Mouse (Mus musculus): ENCODE measurements at regions not wholly inside any gene's neighbourhood (a gene's known extent, or its start where the extent isn't known, plus 50 kb on each side); places are given as distances from the start of the nearest gene placed in this dataset.
A peak's percentile ranks its signal among the peaks of the same experiment; 100 is the strongest.
"Not testable (repeated sequence)": the region's sequence is repeated elsewhere in the genome, so short reads cannot be mapped to it uniquely, and the experiment has no call there.

DNA sequence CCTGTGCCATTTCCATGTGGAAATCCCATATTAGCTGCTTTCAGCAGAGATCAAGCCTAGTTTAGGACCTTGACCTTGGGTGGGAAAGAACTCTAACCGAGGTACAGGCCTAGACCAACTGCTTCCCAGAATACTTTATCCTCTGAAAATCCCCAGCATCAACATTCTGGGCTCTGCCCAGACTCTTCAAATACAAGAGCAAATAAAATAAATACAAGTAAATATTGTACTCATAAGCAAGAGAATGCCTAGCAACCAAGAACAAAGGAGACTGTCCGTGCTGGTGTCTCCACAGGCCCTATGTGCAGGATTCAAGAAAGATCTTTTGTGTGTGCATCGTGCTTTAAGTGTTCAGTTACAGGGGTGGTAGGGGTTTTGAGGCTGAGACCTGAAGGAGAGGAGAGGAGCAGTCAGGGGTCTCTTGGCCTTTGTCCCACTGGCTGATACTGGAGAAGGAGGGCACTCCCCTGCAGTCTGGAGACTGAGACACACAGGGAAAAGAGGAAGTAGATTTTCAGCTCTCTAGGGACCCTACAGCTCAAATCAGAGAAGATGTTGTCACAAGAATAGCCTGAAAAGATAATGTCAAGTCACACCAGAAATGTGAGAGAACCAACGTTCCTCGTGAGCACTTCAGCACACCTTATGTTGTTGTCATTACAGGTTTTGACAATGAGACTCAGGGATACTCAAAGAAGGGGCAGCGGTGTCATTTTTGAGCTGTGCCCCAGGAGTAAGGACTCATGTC is 174.6 kb downstream of the Wdr11 start:
- Histone ChIP-seq H3K27me3 (ENCODE audit: insufficient read depth, low read length) (no peaks in the 10 kb centered on the region), H3K4me2 (replicated peaks; ENCODE audit: low read depth, low read length) (no peak overlapping the region), H3K9ac (replicated peaks; ENCODE audit: low read length) (no peak overlapping the region), H3K9me3 (ENCODE audit: low read length) (no peaks in the 10 kb centered on the region), H3K4me3 (ENCODE audit: low read length) (no peak overlapping the region), H3K27ac (ENCODE audit: low read length) (no peak overlapping the region), H3K36me3 (ENCODE audit: insufficient read depth, low read length) (no peaks in the 10 kb centered on the region), H3K4me1 (ENCODE audit: insufficient read depth, low read length) (peaks cover 8% of the 10 kb centered on the region)
- ATAC-seq (ENCODE audit: low FRiP score, low TSS enrichment): no peak
- 84% methylated on average over 6 of the region's 6 CpGs for WGBS

DNA sequence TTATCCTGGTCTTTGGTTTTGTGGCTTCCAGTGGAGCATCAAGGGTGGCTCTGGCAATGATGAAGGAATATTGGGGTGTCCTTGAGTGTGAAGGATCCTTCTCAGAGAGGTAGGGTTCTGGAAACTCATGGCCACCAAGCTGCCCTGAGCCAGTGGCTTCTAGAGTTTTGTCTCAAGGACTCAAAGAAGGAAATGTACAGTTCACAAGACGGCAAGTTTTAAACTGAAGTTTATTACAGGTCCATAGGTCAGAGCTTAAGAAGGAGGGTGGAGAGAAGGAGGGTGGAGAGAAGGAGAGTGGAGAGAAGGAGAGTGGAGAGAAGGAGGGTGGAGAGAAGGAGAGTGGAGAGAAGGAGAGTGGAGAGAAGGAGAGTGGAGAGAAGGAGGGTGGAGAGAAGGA is 178.0 kb downstream of the Wdr11 start:
- H3K27me3 ChIP-seq (ENCODE audit: insufficient read depth, low read length); H3K9me3 ChIP-seq (ENCODE audit: low read length); H3K4me3 ChIP-seq (ENCODE audit: low read length); H3K36me3 ChIP-seq (ENCODE audit: insufficient read depth, low read length); ATAC-seq (ENCODE audit: low FRiP score, low TSS enrichment); H3K4me2 ChIP-seq (replicated peaks; ENCODE audit: low read depth, low read length); H3K9ac ChIP-seq (replicated peaks; ENCODE audit: low read length); H3K27ac ChIP-seq (ENCODE audit: low read length): not testable (repeated sequence)
- peaks cover 12% of the 10 kb centered on the region; the same call in 1 of the 2 replicates for H3K4me1 ChIP-seq (ENCODE audit: insufficient read depth, low read length)
- 38% methylated on average over 1 of the region's 1 CpGs for WGBS

DNA sequence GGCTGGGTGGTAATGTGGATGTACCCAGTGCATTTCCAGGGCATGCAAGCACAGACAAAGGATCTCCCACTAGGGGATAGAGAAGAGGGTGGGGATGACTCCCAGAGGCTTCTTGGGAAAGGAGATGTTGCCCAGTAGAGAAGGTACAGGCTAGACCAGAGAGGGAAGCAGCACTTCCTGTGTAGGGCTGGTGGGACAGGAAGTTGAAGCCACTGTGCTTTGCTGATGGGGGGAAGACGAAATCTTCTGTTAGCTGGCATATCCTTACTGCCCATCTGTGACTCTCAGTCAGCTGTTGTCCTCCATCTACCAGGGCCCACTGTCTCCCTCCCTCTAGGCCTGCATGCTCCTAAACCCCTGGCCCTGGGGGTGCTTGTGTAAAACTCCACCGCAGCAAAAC is 180.2 kb downstream of the Wdr11 start:
- Histone ChIP-seq H3K27ac (ENCODE audit: low read length) (peak overlapping the region; percentile 63), H3K4me2 (replicated peaks; ENCODE audit: low read depth, low read length) (no peak overlapping the region), H3K4me1 (ENCODE audit: insufficient read depth, low read length) (peaks cover 16% of the 10 kb centered on the region; the same call in 1 of the 2 replicates), H3K4me3 (ENCODE audit: low read length) (no peak overlapping the region), H3K9me3 (ENCODE audit: low read length) (no peaks in the 10 kb centered on the region), H3K27me3 (ENCODE audit: insufficient read depth, low read length) (no peaks in the 10 kb centered on the region), H3K9ac (replicated peaks; ENCODE audit: low read length) (no peak overlapping the region), H3K36me3 (ENCODE audit: insufficient read depth, low read length) (no peaks in the 10 kb centered on the region)
- WGBS: 90% methylated on average over 2 of the region's 2 CpGs
- ATAC-seq (ENCODE audit: low FRiP score, low TSS enrichment): no peak

DNA sequence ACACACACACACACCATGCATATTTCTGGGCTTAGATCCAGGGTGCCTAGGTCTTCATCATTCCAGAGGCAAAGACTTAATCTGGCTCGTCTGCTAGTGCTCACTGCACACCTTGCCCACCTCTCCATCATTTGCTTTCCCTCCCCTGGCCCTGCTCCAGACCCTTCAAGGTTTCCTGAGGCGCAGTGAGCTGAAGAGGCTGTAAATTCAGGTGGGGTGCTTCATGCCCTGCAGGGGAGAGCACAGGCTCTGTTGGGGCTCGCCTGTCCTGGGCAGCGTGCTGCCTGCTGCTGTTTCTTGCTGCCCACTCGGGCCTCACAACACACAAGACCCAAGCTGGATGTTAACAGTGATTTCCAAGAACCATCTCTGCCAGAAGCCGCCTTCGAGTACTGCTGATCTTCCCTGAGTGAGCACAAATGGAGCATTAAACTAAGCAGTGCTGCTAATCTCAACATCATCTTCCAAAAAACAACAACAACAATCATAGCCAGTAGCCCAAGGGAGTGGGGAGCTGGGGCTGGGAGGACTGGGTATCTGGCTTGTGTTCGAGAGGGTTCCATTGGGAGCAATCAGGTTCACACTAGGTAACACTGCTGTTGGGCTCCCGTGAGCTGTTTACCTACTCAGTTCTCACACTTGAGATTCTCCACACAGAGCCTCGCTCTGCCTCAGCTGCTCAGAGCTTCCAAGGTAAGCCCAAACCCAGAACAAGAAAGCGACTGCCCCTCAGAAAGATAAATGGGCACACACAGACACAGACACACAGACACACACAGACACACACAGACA is 181.1 kb downstream of the Wdr11 start:
- Histone ChIP-seq H3K36me3 (ENCODE audit: insufficient read depth, low read length) (no peaks in the 10 kb centered on the region), H3K9me3 (ENCODE audit: low read length) (no peaks in the 10 kb centered on the region), H3K4me1 (ENCODE audit: insufficient read depth, low read length) (peaks cover 16% of the 10 kb centered on the region; the same call in 1 of the 2 replicates), H3K4me2 (replicated peaks; ENCODE audit: low read depth, low read length) (no peak overlapping the region), H3K4me3 (ENCODE audit: low read length) (no peak overlapping the region), H3K27me3 (ENCODE audit: insufficient read depth, low read length) (no peaks in the 10 kb centered on the region), H3K9ac (replicated peaks; ENCODE audit: low read length) (no peak overlapping the region), H3K27ac (ENCODE audit: low read length) (peak overlapping the region; percentile 28; the same call in 1 of the 2 replicates)
- ATAC-seq (ENCODE audit: low FRiP score, low TSS enrichment): peak; percentile 29; the same call in 1 of the 2 replicates
- 64% methylated on average over 11 of the region's 11 CpGs for WGBS

DNA sequence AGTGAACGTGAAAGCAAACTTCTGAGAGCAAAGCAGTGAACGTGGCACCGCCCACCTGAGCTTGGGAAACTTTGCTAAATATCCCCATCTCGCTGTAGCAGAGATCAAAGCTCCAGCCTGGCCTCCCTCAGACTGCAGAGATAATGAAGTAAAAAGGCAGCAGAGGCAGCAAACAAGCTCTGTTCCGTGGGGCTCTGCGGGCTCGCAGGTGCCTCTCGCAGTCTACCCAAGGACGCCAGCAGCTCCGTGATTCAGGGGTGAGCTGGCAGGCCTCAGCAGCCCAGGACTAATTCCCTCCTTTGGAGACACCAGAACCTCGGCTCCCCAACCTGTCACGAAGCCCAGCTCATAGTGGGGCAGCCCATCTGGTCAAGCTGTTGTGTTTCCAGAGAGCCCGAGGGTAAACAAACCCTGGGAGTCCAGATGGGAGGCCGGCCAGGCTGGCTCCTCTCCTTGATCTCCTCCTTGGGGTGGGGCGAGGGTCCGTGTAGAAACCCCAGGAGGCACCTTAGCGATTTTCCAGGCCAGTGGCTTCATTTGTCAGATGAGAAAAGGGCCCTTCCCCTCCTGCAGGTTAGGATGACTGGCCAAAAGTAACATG is 182.7 kb downstream of the Wdr11 start:
- peak overlapping the region; percentile 3; the same call in 1 of the 2 replicates for H3K4me3 ChIP-seq (ENCODE audit: low read length)
- WGBS: 3% methylated on average over 17 of the region's 17 CpGs

DNA sequence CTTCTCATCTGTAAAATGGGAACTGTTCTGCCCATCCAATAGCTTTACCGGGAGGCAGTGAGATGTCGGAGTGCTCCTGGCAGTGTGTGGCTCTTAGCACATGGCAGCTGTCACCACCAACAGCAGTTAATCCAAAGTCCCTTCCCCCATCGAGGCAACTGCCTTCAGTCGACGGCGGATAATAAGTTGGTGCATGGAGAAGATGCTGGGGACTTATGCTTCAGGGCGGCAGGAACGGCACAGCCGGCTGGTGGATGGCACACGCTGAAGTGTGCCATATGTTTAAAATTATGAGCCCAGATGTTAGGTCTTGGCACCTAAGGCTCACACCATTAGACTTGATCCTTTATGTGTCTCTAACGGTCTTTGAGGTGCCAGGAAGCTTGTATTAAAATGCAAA is 183.5 kb downstream of the Wdr11 start:
- no peak overlapping the region for H3K4me3 ChIP-seq (ENCODE audit: low read length)

More for the DNA sequence above, 182.7 kb downstream of the Wdr11 start:
- H3K27ac ChIP-seq (ENCODE audit: low read length): peak overlapping the region; percentile 83
- H3K36me3 ChIP-seq (ENCODE audit: insufficient read depth, low read length): no peaks in the 10 kb centered on the region
- ATAC-seq (ENCODE audit: low FRiP score, low TSS enrichment): peak; percentile 43; the same call in 1 of the 2 replicates
- peak overlapping the region; percentile 36 for H3K4me2 ChIP-seq (replicated peaks; ENCODE audit: low read depth, low read length)
- H3K27me3 ChIP-seq (ENCODE audit: insufficient read depth, low read length): no peaks in the 10 kb centered on the region
- peaks cover 16% of the 10 kb centered on the region; the same call in 1 of the 2 replicates for H3K4me1 ChIP-seq (ENCODE audit: insufficient read depth, low read length)
- H3K9ac ChIP-seq (replicated peaks; ENCODE audit: low read length): peak overlapping the region; percentile 46
- no peaks in the 10 kb centered on the region for H3K9me3 ChIP-seq (ENCODE audit: low read length)

DNA sequence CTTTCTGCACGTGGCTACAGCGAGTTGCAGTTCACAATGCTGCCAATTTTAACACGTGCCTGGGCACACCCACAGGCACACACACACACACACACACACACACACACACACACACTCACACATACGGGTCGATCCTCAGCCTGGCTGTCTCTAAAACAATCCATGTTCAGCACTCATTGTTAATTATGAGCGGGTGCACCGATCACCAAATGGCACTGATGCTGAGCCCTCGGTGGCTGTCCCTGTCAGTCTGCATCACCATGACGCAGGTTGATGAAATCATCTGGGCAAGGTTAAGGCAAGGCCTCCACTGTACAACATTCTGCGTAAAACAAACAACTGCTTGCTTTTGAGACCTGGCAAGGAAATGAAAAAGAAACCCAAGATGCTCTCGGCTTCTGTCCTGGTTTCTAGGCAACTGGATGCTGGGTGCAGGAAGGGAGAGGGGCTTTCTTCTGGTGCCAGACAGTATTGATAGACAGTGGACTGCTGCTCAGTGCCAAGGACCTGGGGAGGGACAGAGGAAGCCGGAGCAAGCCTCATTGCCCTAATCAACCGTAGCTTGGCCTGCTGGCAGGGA is 187.3 kb downstream of the Wdr11 start:
- Histone ChIP-seq H3K9me3 (ENCODE audit: low read length) (no peaks in the 10 kb centered on the region), H3K9ac (replicated peaks; ENCODE audit: low read length) (no peak overlapping the region), H3K27ac (ENCODE audit: low read length) (peak overlapping the region; percentile 37; the same call in 1 of the 2 replicates), H3K36me3 (ENCODE audit: insufficient read depth, low read length) (no peaks in the 10 kb centered on the region), H3K4me2 (replicated peaks; ENCODE audit: low read depth, low read length) (no peak overlapping the region), H3K4me1 (ENCODE audit: insufficient read depth, low read length) (peaks cover 11% of the 10 kb centered on the region; the same call in 1 of the 2 replicates), H3K4me3 (ENCODE audit: low read length) (no peak overlapping the region), H3K27me3 (ENCODE audit: insufficient read depth, low read length) (no peaks in the 10 kb centered on the region)
- ATAC-seq (ENCODE audit: low FRiP score, low TSS enrichment): no peak
- 60% methylated on average over 13 of the region's 13 CpGs for WGBS

More for the DNA sequence above, 183.5 kb downstream of the Wdr11 start:
- no peak for ATAC-seq (ENCODE audit: low FRiP score, low TSS enrichment)
- H3K9ac ChIP-seq (replicated peaks; ENCODE audit: low read length): no peak overlapping the region
- peak overlapping the region; percentile 83; the same call in 1 of the 2 replicates for H3K27ac ChIP-seq (ENCODE audit: low read length)
- no peaks in the 10 kb centered on the region for H3K9me3 ChIP-seq (ENCODE audit: low read length)
- no peak overlapping the region for H3K4me2 ChIP-seq (replicated peaks; ENCODE audit: low read depth, low read length)
- H3K4me1 ChIP-seq (ENCODE audit: insufficient read depth, low read length): peaks cover 16% of the 10 kb centered on the region; the same call in 1 of the 2 replicates
- no peaks in the 10 kb centered on the region for H3K36me3 ChIP-seq (ENCODE audit: insufficient read depth, low read length)
- WGBS: 82% methylated on average over 11 of the region's 11 CpGs
- H3K27me3 ChIP-seq (ENCODE audit: insufficient read depth, low read length): no peaks in the 10 kb centered on the region

DNA sequence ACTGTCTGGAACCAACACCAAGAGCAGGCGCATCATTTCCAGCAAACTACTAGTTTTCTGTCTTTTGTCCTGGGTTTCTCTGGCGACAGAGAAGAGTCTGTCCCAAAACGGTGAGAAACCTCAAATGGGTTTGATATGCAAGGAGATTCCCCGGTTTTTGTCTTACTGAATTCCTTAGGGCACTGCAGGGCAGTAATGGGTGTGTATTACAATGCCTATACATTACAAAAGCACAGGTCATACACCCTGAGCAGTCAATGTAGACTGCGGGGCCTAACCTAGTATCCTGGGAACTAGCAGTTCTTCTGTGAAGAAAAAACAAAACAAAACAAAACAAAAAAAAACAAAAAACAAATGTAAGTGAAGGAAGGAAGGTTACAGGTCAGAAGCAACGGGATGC is 188.3 kb downstream of the Wdr11 start:
- 68% methylated on average over 6 of the region's 6 CpGs for WGBS
- ATAC-seq (ENCODE audit: low FRiP score, low TSS enrichment): no peak
- Histone ChIP-seq H3K9ac (replicated peaks; ENCODE audit: low read length) (no peak overlapping the region), H3K4me1 (ENCODE audit: insufficient read depth, low read length) (0 out of 2 replicates have a peak, but pooled peaks cover under 1% of the 10 kb centered on the region), H3K4me2 (replicated peaks; ENCODE audit: low read depth, low read length) (no peak overlapping the region), H3K36me3 (ENCODE audit: insufficient read depth, low read length) (no peaks in the 10 kb centered on the region), H3K9me3 (ENCODE audit: low read length) (no peaks in the 10 kb centered on the region), H3K27me3 (ENCODE audit: insufficient read depth, low read length) (no peaks in the 10 kb centered on the region), H3K27ac (ENCODE audit: low read length) (no peak overlapping the region), H3K4me3 (ENCODE audit: low read length) (no peak overlapping the region)

DNA sequence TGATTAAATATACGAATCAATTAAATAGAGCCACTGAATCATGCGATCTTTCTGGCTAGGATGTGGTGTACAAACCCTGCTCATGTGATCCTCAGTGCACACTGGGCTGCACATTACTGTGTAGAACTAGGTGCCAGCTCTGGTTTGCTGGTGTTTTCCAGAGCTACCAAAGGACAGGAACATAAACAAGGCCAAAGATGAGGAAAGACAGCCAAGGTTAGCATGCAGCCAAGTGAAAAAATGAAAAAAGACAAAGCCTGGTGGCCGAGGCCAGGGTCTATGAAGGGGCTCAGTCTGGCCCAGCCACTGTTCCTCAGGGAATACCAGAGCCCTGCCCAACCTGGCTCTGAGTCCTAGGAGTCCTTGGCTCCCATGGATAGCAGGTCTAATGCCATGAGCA is 190.1 kb downstream of the Wdr11 start:
- no peak overlapping the region for H3K27ac ChIP-seq (ENCODE audit: low read length)

More for the DNA sequence above, 190.1 kb downstream of the Wdr11 start:
- H3K4me3 ChIP-seq (ENCODE audit: low read length): no peak overlapping the region
- no peaks in the 10 kb centered on the region for H3K4me1 ChIP-seq (ENCODE audit: insufficient read depth, low read length)
- H3K4me2 ChIP-seq (replicated peaks; ENCODE audit: low read depth, low read length): no peak overlapping the region
- H3K36me3 ChIP-seq (ENCODE audit: insufficient read depth, low read length): no peaks in the 10 kb centered on the region
- no peak overlapping the region for H3K9ac ChIP-seq (replicated peaks; ENCODE audit: low read length)
- no peaks in the 10 kb centered on the region for H3K27me3 ChIP-seq (ENCODE audit: insufficient read depth, low read length)
- no peak for ATAC-seq (ENCODE audit: low FRiP score, low TSS enrichment)
- H3K9me3 ChIP-seq (ENCODE audit: low read length): no peaks in the 10 kb centered on the region
- WGBS: 76% methylated on average over 3 of the region's 3 CpGs

All from kidney, embryonic 16.5 days (tissue).